Mouse (Mus musculus) hindbrain, embryonic 12.5 days (tissue): ENCODE measurements around the gene Fads2. TPM values are rescaled to one million over a fixed set of nuclear protein-coding genes. Genes with fewer than 3 reads are reported as not detected.
"Not testable (repeated sequence)": the region's sequence is repeated elsewhere in the genome, so short reads cannot be mapped to it uniquely, and the experiment has no call there.

Source experiments
- ATAC-seq: fragments of 200-750 bp; cut with Nextera tagmentation; 2 replicates; pipeline ENCODE4 v1.8.0; 2017; ENCODE audit warnings: moderate TSS enrichment; ENCODE audit not compliant: low FRiP score
- H3K27ac ChIP-seq: fragments of 300-500 bp; sonication (generic); 2 replicates; pipeline ENCODE4 v1.5.1; 2016; ENCODE audit warnings: mild to moderate bottlenecking
- H3K27me3 ChIP-seq: fragments of 300-500 bp; sonication (generic); 2 replicates; pipeline ENCODE4 v1.6.1; 2016; ENCODE audit warnings: mild to moderate bottlenecking
- H3K36me3 ChIP-seq: fragments of 300-500 bp; sonication (generic); 2 replicates; pipeline ENCODE4 v1.6.1; 2016; ENCODE audit warnings: mild to moderate bottlenecking
- H3K4me1 ChIP-seq: fragments of 300-500 bp; sonication (generic); 2 replicates; pipeline ENCODE4 v1.6.1; 2016
- H3K4me2 ChIP-seq: fragments of 300-500 bp; sonication (generic); replicated peaks from 2 replicates; pipeline ENCODE4 v1.6.1; 2016; ENCODE audit warnings: mild to moderate bottlenecking
- H3K4me3 ChIP-seq: fragments of 300-500 bp; sonication (generic); 2 replicates; pipeline ENCODE4 v1.5.1; 2016; ENCODE audit warnings: mild to moderate bottlenecking
- H3K9ac ChIP-seq: fragments of 300-500 bp; sonication (generic); 2 replicates; pipeline ENCODE4 v1.6.1; 2016; ENCODE audit warnings: mild to moderate bottlenecking, moderate library complexity
- H3K9me3 ChIP-seq: fragments of 300-500 bp; sonication (generic); replicated peaks from 2 replicates; pipeline ENCODE4 v1.6.1; 2016; ENCODE audit warnings: mild to moderate bottlenecking
- WGBS: fragments of 180-500 bp; shearing (Covaris S2); methylation state at CpG from one replicate; pipeline ENCODE4 v1.1.7; 2016; 5-methylcytosine and 5-hydroxymethylcytosine counted together
- polyA plus RNA-seq: library from polyadenylated mRNA; unstranded; fragments of >200 nt; fragmentation: Nextera tagmentation; extraction: Ambion mirVana; gene quantifications from 2 replicates; pipeline ENCODE4 v1.2.1, GENCODE M21; 2016

The Fads2 gene
- 173 and 177 TPM in 2 replicates for polyA plus RNA-seq

DNA sequence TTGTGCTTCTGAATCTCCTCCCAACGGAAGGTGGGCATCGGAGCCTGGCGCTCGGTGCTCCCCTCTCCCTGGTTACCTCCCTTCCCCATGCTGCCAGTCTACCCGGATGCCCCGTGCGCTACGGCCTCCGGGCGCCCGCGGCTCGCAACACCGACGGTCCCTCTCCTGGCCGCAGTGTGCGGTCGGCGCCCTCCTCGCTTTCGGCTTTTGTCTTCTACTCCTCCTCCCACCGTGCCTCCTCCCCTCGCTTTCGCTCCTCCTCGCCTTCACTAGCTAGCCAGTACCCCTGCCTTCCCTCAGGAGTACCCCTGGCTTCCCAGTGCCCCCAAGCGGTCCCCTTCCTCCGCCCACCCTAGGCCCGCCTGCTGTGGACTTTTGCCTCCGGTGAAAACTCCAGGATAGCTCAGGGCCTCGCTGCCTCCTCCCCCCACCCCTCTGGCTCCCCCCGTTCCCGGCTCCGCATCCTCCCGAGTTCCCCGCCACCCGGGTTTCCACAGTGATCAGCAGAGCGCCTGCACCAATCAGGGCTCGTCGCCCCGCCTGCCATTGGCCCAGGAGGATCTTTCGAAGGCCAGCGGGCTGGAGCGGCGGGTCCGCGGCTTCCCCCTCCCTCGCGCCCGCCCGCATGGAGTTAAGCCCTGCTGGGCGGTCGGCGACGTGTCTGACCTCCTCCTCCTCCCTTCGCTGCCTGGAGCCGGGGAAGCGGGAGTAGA is at the start of gene Fads2:
Gene Fads2 (minus strand): TSS at position 406 of the 713 bp plus-strand sequence.
- Histone ChIP-seq H3K4me1 (peaks cover 44% of the 10 kb centered on the region), H3K9ac (peak within 1 kb of the TSS; percentile 85), H3K27me3 (no peaks in the 10 kb centered on the region), H3K27ac (peak within 1 kb of the TSS; percentile 98), H3K4me2 (peak within 1 kb of the TSS; percentile 83), H3K36me3 (0 out of 2 replicates have a peak, but pooled peaks cover 6% of the 10 kb centered on the region), H3K9me3 (no peaks in the 10 kb centered on the region), H3K4me3 (peak within 1 kb of the TSS; percentile 82)
- under 1% methylated on average over 56 of the region's 57 CpGs for WGBS
- ATAC-seq = peak; percentile 94

DNA sequence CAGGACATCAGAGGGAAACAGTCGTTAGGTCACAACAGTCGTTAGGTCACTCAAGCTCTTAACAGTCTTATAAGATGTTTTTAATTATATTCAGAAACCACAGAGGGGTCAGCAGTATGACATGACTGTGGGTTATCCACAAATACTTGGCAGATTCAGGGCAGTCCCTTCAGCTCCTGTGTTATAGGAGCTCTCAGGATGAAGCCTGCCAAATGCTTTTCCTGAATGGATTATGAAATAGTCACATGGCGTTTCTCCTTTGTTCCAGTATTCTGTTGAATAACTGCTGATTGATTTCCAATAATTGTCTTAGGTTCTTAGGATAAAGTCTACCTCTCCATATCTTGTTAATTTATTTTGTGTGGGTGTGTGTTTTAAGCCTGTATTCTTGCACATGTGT is 47.6 kb upstream of the Fads2 start:
- Histone ChIP-seq H3K4me3 (no peak overlapping the region), H3K4me2 (no peak overlapping the region)

DNA sequence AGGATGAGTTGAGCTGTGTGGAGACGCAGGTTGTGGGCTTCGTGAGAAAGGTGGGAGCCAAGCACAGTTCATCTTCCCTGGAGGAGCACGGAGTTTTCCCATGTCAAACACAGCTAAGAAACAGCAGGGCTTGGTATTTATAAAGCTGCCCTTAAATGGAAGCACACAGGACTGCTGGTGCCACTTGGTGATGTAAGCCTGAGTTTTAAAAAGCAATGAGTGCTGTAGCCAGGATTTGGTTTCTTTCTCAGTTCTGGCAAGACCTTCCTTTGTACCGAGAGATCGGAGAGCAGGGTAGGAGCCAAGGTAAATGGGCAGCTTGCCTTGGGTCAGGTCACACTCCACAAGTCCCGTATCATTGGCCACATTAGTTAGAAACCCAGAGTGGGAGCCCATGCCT is 47.0 kb upstream of the Fads2 start:
- H3K4me1 ChIP-seq = peaks cover 7% of the 10 kb centered on the region
- no peaks in the 10 kb centered on the region for H3K36me3 ChIP-seq
- H3K9ac ChIP-seq = no peak overlapping the region
- H3K27me3 ChIP-seq = no peaks in the 10 kb centered on the region
- H3K27ac ChIP-seq = no peak overlapping the region
- H3K9me3 ChIP-seq = no peaks in the 10 kb centered on the region
- no peak for ATAC-seq
- no peak overlapping the region for H3K4me3 ChIP-seq
- no peak overlapping the region for H3K4me2 ChIP-seq
- WGBS = 85% methylated on average over 6 of the region's 6 CpGs

More for the DNA sequence above, 47.6 kb upstream of the Fads2 start:
- H3K27me3 ChIP-seq = no peaks in the 10 kb centered on the region
- no peaks in the 10 kb centered on the region for H3K9me3 ChIP-seq
- no peak for ATAC-seq
- no peak overlapping the region for H3K9ac ChIP-seq
- H3K27ac ChIP-seq = no peak overlapping the region
- peaks cover 1% of the 10 kb centered on the region; the same call in 1 of the 2 replicates for H3K4me1 ChIP-seq
- 74% methylated on average over 3 of the region's 3 CpGs for WGBS
- no peaks in the 10 kb centered on the region for H3K36me3 ChIP-seq

DNA sequence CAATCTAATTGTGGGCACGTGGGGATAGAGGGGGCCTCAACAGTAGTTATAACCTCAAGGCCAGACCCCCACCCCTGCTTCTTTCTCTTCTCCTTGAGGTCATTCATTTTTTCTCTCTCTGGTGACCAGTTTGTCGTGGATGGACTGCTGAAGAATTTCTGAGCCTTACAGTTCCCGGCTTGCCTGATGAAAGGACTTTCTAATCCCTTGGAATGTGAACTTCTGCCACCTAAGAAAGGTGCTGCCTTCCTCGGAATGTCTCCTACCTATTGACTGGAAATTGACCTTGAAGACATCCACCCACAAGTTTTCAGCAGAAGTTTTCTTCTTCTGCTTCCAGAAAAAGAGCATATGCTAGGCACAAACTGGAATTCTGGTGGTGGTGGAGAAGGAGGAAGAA is 42.9 kb upstream of the Fads2 start:
- H3K36me3 ChIP-seq = no peaks in the 10 kb centered on the region
- H3K27ac ChIP-seq = no peak overlapping the region
- no peak overlapping the region for H3K9ac ChIP-seq
- H3K4me3 ChIP-seq = no peak overlapping the region
- peaks cover 9% of the 10 kb centered on the region for H3K4me1 ChIP-seq
- H3K27me3 ChIP-seq = no peaks in the 10 kb centered on the region
- 68% methylated on average over 4 of the region's 4 CpGs for WGBS
- ATAC-seq = no peak
- no peaks in the 10 kb centered on the region for H3K9me3 ChIP-seq
- H3K4me2 ChIP-seq = no peak overlapping the region

DNA sequence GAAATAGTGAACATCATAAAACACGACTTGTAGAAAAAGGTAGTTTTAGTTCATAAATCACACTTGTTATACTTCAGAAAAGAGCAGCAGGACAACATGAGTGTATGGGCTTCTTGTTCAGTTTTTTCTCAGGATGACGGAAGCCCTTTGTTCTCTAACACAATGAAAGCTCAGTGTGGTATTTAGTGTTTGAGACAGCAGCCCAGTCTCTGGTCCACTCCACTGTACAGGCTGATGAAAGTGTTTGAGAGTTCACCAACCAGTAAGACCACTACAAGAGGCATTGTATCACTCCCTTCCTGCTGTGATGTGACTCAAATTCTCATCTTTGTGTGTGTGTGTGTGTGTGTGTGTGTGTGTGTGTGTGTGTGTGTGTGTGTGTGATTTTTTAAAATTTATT is 42.1 kb upstream of the Fads2 start:
- H3K9ac ChIP-seq = no peak overlapping the region
- peaks cover 9% of the 10 kb centered on the region for H3K4me1 ChIP-seq
- 32% methylated on average over 2 of the region's 2 CpGs for WGBS
- no peaks in the 10 kb centered on the region for H3K9me3 ChIP-seq
- no peaks in the 10 kb centered on the region for H3K27me3 ChIP-seq
- H3K27ac ChIP-seq = no peak overlapping the region
- H3K36me3 ChIP-seq = no peaks in the 10 kb centered on the region
- no peak overlapping the region for H3K4me3 ChIP-seq
- no peak overlapping the region for H3K4me2 ChIP-seq
- ATAC-seq = 0 out of 2 replicates have a peak, but pooled peaks have one; percentile 40

DNA sequence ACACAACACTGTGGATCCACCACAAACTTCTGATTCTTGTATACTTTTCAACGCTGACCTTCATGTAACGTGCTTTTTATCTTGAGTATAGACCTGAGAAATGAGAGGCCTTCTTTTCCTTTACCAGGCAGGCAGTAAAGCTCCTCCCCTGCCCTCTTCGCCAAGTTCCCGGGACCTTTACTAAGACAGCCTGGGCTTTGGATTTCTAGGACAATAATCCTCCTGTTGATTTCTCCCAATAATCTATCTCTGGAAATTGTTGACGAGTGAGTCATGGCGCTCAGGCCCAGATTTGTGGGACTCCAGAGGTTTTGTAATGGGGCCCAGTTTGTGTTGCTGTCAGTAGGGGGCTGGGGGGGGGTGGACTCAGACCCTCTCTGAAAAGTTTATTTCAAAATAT is 38.2 kb upstream of the Fads2 start:
- Histone ChIP-seq H3K27ac (no peak overlapping the region), H3K27me3 (no peaks in the 10 kb centered on the region), H3K9ac (no peak overlapping the region), H3K9me3 (no peaks in the 10 kb centered on the region), H3K36me3 (no peaks in the 10 kb centered on the region), H3K4me3 (no peak overlapping the region), H3K4me2 (no peak overlapping the region), H3K4me1 (peaks cover 9% of the 10 kb centered on the region)
- no peak for ATAC-seq
- WGBS = 86% methylated on average over 6 of the region's 6 CpGs

DNA sequence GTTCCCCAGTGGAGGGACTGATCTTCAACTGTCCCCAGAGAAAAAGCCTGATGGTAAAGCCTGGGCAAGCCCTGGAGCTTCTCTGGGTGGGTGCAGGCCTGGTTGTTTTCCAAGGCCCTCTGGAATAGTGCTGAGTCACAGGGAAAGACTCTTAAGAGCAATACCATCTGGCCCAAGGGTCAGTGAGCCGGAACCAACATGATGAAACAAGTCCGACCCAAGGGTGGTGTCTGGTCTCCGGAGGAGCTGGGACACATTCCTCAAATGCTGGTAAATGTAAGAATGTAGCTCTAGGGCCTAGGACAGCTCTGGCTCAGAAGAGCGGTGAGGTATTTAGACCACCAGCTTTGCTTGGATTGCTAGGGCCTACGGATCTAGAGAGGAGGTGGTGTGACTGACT is 35.9 kb upstream of the Fads2 start:
- ATAC-seq = no peak
- WGBS = 79% methylated on average over 5 of the region's 5 CpGs

DNA sequence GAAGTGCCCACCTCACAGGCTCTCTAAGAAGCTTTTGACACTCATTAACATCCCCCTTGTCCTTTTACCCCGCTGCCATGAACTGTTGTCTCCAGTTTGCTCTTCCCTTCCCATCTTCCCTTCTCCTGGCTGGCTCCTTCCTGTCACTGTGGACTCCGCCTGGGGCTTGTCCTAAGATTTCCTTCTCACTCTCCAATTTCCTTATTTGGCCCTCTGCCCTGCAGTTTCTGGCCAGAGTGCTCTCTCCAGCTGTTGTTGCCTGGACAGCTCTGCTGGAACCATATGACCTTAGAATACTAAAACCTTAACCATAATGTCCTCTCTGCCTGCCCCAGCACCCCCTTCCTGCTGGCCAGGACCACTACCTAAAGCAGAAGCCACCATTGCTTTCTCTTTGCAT is 33.1 kb upstream of the Fads2 start:
- H3K4me1 ChIP-seq = no peaks in the 10 kb centered on the region
- no peak overlapping the region for H3K4me2 ChIP-seq
- WGBS = 40% methylated on average over 2 of the region's 2 CpGs
- H3K4me3 ChIP-seq = no peak overlapping the region
- H3K27me3 ChIP-seq = no peaks in the 10 kb centered on the region
- H3K9me3 ChIP-seq = no peaks in the 10 kb centered on the region
- no peak for ATAC-seq
- H3K9ac ChIP-seq = no peak overlapping the region
- no peaks in the 10 kb centered on the region for H3K36me3 ChIP-seq
- no peak overlapping the region for H3K27ac ChIP-seq

More for the DNA sequence above, 35.9 kb upstream of the Fads2 start:
- Histone ChIP-seq H3K27me3 (no peaks in the 10 kb centered on the region), H3K9ac (no peak overlapping the region), H3K4me2 (no peak overlapping the region), H3K27ac (no peak overlapping the region), H3K36me3 (no peaks in the 10 kb centered on the region), H3K9me3 (no peaks in the 10 kb centered on the region), H3K4me3 (no peak overlapping the region), H3K4me1 (no peaks in the 10 kb centered on the region)

DNA sequence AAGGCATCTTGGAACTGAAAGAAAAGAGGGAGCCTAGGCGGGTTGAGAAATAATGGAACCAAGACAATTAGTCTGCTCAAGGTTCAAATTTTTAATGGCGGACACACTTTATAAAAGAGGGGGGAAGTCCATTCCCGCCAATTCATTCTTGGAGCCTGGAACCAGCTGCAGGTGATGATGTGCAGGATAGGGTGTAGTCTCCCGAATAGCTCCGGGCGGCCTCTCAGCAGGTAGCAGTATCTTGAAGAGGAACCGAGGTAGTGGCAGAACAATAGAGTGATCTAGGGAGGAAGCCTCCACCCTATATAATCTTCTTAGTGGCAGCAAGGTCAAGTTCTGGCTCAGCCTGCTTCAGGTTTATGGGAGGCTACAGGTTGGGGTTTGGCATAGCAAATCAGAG is 28.0 kb upstream of the Fads2 start:
- ATAC-seq, H3K9me3 ChIP-seq: not testable (repeated sequence)

DNA sequence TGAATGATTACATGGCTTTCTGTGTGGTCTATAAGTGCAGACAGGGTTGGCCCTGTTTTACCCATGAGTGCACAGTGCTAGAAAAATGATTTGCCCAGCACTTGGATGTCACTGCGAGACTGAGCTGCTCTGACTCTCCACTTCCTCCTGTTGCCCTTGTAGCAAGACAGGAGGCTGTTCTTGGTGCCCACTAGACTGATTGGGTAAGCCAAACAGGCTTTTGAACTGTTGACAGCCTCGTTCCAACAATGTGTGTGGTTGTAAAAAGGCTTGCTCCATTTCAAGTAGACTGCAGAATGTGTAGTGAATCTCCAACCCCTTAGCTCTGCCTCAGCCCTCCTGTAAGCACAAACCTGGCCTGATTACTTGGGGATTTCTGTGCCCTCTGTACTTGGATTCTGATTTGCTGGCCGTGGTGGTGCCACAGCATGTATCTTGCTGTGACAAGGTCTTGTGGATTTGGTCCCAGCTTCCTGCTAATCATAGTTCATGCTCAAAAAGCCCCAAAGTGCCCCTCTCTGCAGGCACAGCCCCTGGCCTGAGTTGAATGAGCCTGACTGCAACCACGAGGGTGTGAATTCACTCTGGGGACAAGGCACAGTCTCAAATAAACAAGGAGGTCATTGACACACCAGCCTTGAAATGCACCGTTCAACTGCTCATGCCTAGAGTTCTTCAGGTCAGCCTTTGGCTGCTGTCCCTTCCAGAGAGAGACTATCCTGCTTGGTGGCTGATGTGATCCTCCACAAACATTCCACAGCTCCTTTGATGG is 25.1 kb upstream of the Fads2 start:
- H3K4me3 ChIP-seq = no peak overlapping the region
- H3K4me2 ChIP-seq = no peak overlapping the region
- WGBS = 62% methylated on average over 5 of the region's 5 CpGs
- H3K27ac ChIP-seq = no peak overlapping the region
- no peaks in the 10 kb centered on the region for H3K9me3 ChIP-seq
- H3K4me1 ChIP-seq = no peaks in the 10 kb centered on the region
- ATAC-seq = no peak
- no peaks in the 10 kb centered on the region for H3K27me3 ChIP-seq
- no peaks in the 10 kb centered on the region for H3K36me3 ChIP-seq
- H3K9ac ChIP-seq = no peak overlapping the region

More for the DNA sequence above, 28.0 kb upstream of the Fads2 start:
- not testable (repeated sequence) for H3K27me3 ChIP-seq, H3K27ac ChIP-seq, H3K4me3 ChIP-seq, H3K9ac ChIP-seq, H3K4me2 ChIP-seq, H3K36me3 ChIP-seq, H3K4me1 ChIP-seq
- WGBS = 68% methylated on average over 7 of the region's 7 CpGs

DNA sequence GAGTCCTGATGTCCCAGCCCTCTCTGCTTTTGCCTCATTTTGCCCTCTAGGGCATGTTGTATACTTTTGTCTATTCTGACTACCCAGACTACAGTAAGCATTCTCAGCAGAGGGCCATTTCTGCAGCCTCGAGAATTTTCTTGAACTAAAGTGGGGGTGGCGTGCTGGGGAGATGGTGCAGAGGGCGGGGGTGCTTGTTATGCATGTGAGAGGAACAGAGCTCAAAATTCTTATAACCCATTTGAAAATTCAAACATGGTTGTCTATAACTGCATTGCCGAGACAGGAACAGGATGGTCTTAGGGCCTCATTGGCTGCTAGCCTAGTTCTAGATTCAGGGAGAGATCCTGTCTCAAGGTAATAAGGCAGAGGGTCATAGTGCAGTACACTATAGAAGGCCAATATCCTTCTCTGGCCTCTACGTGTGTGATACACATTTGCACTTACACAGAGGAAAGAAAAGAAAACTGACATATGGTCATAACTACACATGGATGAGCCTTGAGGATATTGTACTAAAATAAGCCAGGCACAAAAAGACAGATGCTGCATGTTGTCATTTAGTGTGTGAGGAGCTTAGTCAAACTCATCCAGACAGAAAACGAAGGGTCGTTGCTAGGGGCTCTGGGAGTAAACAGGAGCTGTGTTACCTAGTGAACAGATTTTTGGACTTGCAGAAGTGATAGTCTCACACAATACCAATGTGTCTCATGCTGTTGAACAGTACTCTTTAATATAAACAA is 22.5 kb upstream of the Fads2 start:
- no peak overlapping the region for H3K4me3 ChIP-seq
- no peak overlapping the region for H3K4me2 ChIP-seq
- H3K27me3 ChIP-seq = no peaks in the 10 kb centered on the region
- H3K27ac ChIP-seq = no peak overlapping the region
- 86% methylated on average over 7 of the region's 7 CpGs for WGBS
- H3K4me1 ChIP-seq = no peaks in the 10 kb centered on the region
- H3K9ac ChIP-seq = no peak overlapping the region
- H3K36me3 ChIP-seq = no peaks in the 10 kb centered on the region
- ATAC-seq = no peak
- H3K9me3 ChIP-seq = no peaks in the 10 kb centered on the region

DNA sequence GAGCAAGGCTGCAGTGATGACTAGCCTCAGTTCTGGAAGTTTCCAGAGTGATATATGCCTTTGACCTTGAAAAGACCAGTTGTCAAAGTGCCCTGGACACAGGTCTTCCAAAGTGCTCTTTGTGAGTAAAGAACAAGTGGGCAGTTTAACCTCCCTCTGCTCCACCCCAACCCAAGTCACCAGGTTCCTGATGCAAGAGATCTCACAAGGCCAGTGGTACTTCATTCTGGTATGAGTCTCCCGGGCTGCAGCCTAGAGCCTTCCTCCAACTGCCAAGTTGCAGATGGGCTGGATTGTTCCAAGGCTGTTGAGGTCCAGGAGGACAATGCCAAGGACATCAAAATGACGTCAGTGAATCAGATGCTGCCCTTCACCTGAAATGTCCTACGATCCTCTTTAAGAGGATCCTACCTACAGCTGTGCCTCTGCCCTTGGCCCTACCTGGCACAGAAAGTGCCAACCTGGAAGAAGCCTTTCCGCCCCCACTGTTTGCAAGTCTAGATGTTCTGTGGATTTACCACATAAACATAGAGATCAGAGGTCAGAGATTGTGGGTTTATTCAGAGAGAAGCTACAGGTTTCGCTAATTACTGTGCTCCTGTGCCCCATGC is 20.6 kb upstream of the Fads2 start:
- no peak overlapping the region for H3K4me2 ChIP-seq
- no peak overlapping the region for H3K4me3 ChIP-seq
- no peaks in the 10 kb centered on the region for H3K9me3 ChIP-seq
- H3K4me1 ChIP-seq = no peaks in the 10 kb centered on the region
- no peak overlapping the region for H3K27ac ChIP-seq
- no peak for ATAC-seq
- H3K36me3 ChIP-seq = no peaks in the 10 kb centered on the region
- H3K9ac ChIP-seq = no peak overlapping the region
- no peaks in the 10 kb centered on the region for H3K27me3 ChIP-seq
- WGBS = 83% methylated on average over 5 of the region's 5 CpGs
